Mouse (Mus musculus) spleen, postnatal 4 days (tissue): ENCODE results near the gene Sh3gl2.

Experiments used
- DNase-seq, 2 experiments: peaks; one replicate each; pipeline ENCODE4 v3.0.0; 2022; ENCODE audit warnings: low spot score in 2 of 2

The Sh3gl2 gene

GRCm38 (mm10) chr4:85305912-85306573 is 101.1 kb downstream of the Sh3gl2 start:
- no peak for DNase-seq

- DNase-seq = no peak
These were observed 114.2 kb downstream of the Sh3gl2 start for GRCm38 (mm10) chr4:85319092-85319491.

GRCm38 (mm10) chr4:85325454-85325853 is 120.5 kb downstream of the Sh3gl2 start:
- DNase-seq = no peak

GRCm38 (mm10) chr4:85326052-85326451 is 121.1 kb downstream of the Sh3gl2 start:
- no peak for DNase-seq

- no peak for DNase-seq
These were observed 129.8 kb downstream of the Sh3gl2 start for GRCm38 (mm10) chr4:85334688-85335200.

GRCm38 (mm10) chr4:85336356-85336755 is 131.4 kb downstream of the Sh3gl2 start:
- no peak for DNase-seq

GRCm38 (mm10) chr4:85339126-85339525 is 134.2 kb downstream of the Sh3gl2 start:
- DNase-seq = no peak

- no peak for DNase-seq
These were observed 135.8 kb downstream of the Sh3gl2 start for GRCm38 (mm10) chr4:85340686-85341085.

- no peak for DNase-seq
These were observed 141.0 kb downstream of the Sh3gl2 start for GRCm38 (mm10) chr4:85345911-85346310.

GRCm38 (mm10) chr4:85348079-85348643 is 143.2 kb downstream of the Sh3gl2 start:
- DNase-seq = no peak

- no peak for DNase-seq
These were observed 157.7 kb downstream of the Sh3gl2 start for GRCm38 (mm10) chr4:85362661-85363060.

- no peak for DNase-seq
These were observed 158.3 kb downstream of the Sh3gl2 start for GRCm38 (mm10) chr4:85363205-85363604.

GRCm38 (mm10) chr4:85371036-85371435 is 166.1 kb downstream of the Sh3gl2 start:
- DNase-seq = no peak

GRCm38 (mm10) chr4:85374801-85375200 is 169.9 kb downstream of the Sh3gl2 start:
- DNase-seq = no peak

- no peak for DNase-seq
These were observed 171.3 kb downstream of the Sh3gl2 start for GRCm38 (mm10) chr4:85376187-85376586.

GRCm38 (mm10) chr4:85376610-85377009 is 171.7 kb downstream of the Sh3gl2 start:
- DNase-seq = no peak

- no peak for DNase-seq
These were observed 180.3 kb downstream of the Sh3gl2 start for GRCm38 (mm10) chr4:85385241-85385640.

- no peak for DNase-seq
These were observed 182.8 kb downstream of the Sh3gl2 start for GRCm38 (mm10) chr4:85387676-85388075.

GRCm38 (mm10) chr4:85391795-85392194 is 186.9 kb downstream of the Sh3gl2 start:
- no peak for DNase-seq

GRCm38 (mm10) chr4:85398765-85399164 is 193.8 kb downstream of the Sh3gl2 start:
- DNase-seq = no peak

GRCm38 (mm10) chr4:85402823-85403222 is 197.9 kb downstream of the Sh3gl2 start:
- DNase-seq = no peak

- peak in 1 of 2 experiments; percentile 63 for DNase-seq
These were observed 199.7 kb downstream of the Sh3gl2 start for GRCm38 (mm10) chr4:85404424-85405194.

- DNase-seq = no peak
These were observed 200.3 kb downstream of the Sh3gl2 start for GRCm38 (mm10) chr4:85405276-85405675.
